Mouse (Mus musculus) lung, postnatal 0 days (tissue): ENCODE data around the gene Map4.

Source experiments
- CTCF ChIP-seq: IDR thresholded peaks from 2 replicates; pipeline ENCODE4 v1.5.1; 2016; ENCODE audit warnings: antibody characterized with exemption, mild to moderate bottlenecking
- EP300 ChIP-seq: IDR thresholded peaks from 2 replicates; pipeline ENCODE4 v1.6.1; 2016; ENCODE audit warnings: antibody characterized with exemption, mild to moderate bottlenecking, control low read depth

GRCm38 (mm10) chr9:110085693-110086092 is 154.4 kb downstream of the Map4 start:
- TF ChIP-seq CTCF (no peak), EP300 (no peak)
